Mouse (Mus musculus) testis, postnatal 14 days (tissue): Measurements from ENCODE around the gene Mapre1.
"Not testable (repeated sequence)": the region's sequence is repeated elsewhere in the genome, so short reads cannot be mapped to it uniquely, and the experiment has no call there.

Source experiments
- DNase-seq: peaks from one replicate; pipeline ENCODE4 v3.0.0; 2021; ENCODE audit warnings: low spot score

The Mapre1 gene

GRCm38 (mm10) chr2:153740500-153741436 is at the start of gene Mapre1:
Gene Mapre1 (plus strand): TSS chr2:153741274.
- DNase-seq: peak; percentile 100

GRCm38 (mm10) chr2:153693413-153693812 is 47.7 kb upstream of the Mapre1 start:
- DNase-seq: not testable (repeated sequence)

- DNase-seq: peak; percentile 57
These were observed 46.5 kb upstream of the Mapre1 start for GRCm38 (mm10) chr2:153694462-153695085.

GRCm38 (mm10) chr2:153696352-153696751 is 44.7 kb upstream of the Mapre1 start, which contains the start of gene Dnmt3c:
Gene Dnmt3c (plus strand): TSS chr2:153696652.
- DNase-seq: no peak

GRCm38 (mm10) chr2:153703389-153703788 is 37.7 kb upstream of the Mapre1 start:
- DNase-seq: peak; percentile 50

GRCm38 (mm10) chr2:153710701-153711330 is 30.3 kb upstream of the Mapre1 start:
- peak; percentile 35 for DNase-seq

GRCm38 (mm10) chr2:153712646-153713091 is 28.4 kb upstream of the Mapre1 start:
- DNase-seq: no peak

GRCm38 (mm10) chr2:153713227-153713626 is 27.8 kb upstream of the Mapre1 start:
- peak; percentile 71 for DNase-seq

GRCm38 (mm10) chr2:153717861-153718260 is 23.2 kb upstream of the Mapre1 start:
- peak; percentile 59 for DNase-seq

- no peak for DNase-seq
These were observed 18.0 kb upstream of the Mapre1 start for GRCm38 (mm10) chr2:153723098-153723497.

- peak; percentile 19 for DNase-seq
These were observed 16.6 kb upstream of the Mapre1 start for GRCm38 (mm10) chr2:153724424-153724823.

- DNase-seq: peak; percentile 54
These were observed 16.2 kb upstream of the Mapre1 start for GRCm38 (mm10) chr2:153724871-153725270.

GRCm38 (mm10) chr2:153725291-153725690 is 15.8 kb upstream of the Mapre1 start:
- DNase-seq: no peak

GRCm38 (mm10) chr2:153734033-153734432 is 7.0 kb upstream of the Mapre1 start:
- no peak for DNase-seq

- peak; percentile 88 for DNase-seq
These were observed 477 bp downstream of the Mapre1 start for GRCm38 (mm10) chr2:153741437-153742065.

- DNase-seq: no peak
These were observed 6.9 kb downstream of the Mapre1 start for GRCm38 (mm10) chr2:153747994-153748393.

- DNase-seq: no peak
These were observed 9.3 kb downstream of the Mapre1 start for GRCm38 (mm10) chr2:153750363-153750762.

- DNase-seq: no peak
These were observed 21.0 kb downstream of the Mapre1 start for GRCm38 (mm10) chr2:153762121-153762520.

GRCm38 (mm10) chr2:153767484-153767883 is 26.4 kb downstream of the Mapre1 start:
- DNase-seq: no peak

- no peak for DNase-seq
These were observed 27.8 kb downstream of the Mapre1 start for GRCm38 (mm10) chr2:153768881-153769280.

GRCm38 (mm10) chr2:153772950-153773349 is 31.9 kb downstream of the Mapre1 start:
- no peak for DNase-seq

GRCm38 (mm10) chr2:153775472-153775871 is 34.4 kb downstream of the Mapre1 start:
- no peak for DNase-seq
